Mouse (Mus musculus) heart, adult 2 months (tissue): ENCODE measurements around the gene Gm45062.

Experiments used
- CTCF ChIP-seq: fragments of 200-600 bp; IDR thresholded peaks from 2 replicates; pipeline ENCODE4 v1.8.1; 2022; ENCODE audit warnings: antibody characterized with exemption, mild to moderate bottlenecking, moderate library complexity
- EP300 ChIP-seq: fragments of 200-500 bp; IDR thresholded peaks from 2 replicates; pipeline ENCODE4 v1.6.1; 2011; ENCODE audit warnings: low read depth, low read length, control low read depth; ENCODE audit not compliant: insufficient read depth

GRCm38 (mm10) chr6:8628226-8628625, 369.0 kb downstream of the Gm45062 start:
- TF ChIP-seq CTCF, result no peak
- TF ChIP-seq EP300, result no peak
